Mouse (Mus musculus) adrenal gland, adult 10 weeks (tissue): Measurements from ENCODE around the gene Rtl8c. TPM values are rescaled to one million over a fixed set of nuclear protein-coding genes. Genes with fewer than 3 reads are reported as not detected.

Source experiments
- polyA plus RNA-seq: library from polyadenylated mRNA; stranded (reverse); fragments of 350-450 nt; fragmentation: Illumina TruSeq; extraction: RNeasy Lipid Tissue Mini Kit (QIAGEN cat#74804); gene quantifications from one replicate; pipeline ENCODE4 v1.2.3, GENCODE M21; 2014; ENCODE audit warnings: low read depth, low replicate concordance

Gene Rtl8c
- not detected for polyA plus RNA-seq

GRCm38 (mm10) chrX:53607242-53608121 is at the start of gene Rtl8c:
Rtl8c (plus strand) TSS chrX:53608032.

GRCm38 (mm10) chrX:53608879-53609278 is 1.0 kb downstream of the Rtl8c start, which contains the start of gene Gm14597:
Gm14597 (minus strand) TSS chrX:53608979.

GRCm38 (mm10) chrX:53642980-53643961 is 35.4 kb downstream of the Rtl8c start, which contains the start of gene Rtl8a:
Rtl8a (minus strand) TSS chrX:53643682.

Other genes starting within 250 kb of the Rtl8c start
- 94.4 TPM for gene Mospd1, start 237.5 kb upstream of the Rtl8c start, polyA plus RNA-seq
- not detected for gene Etd, start 173.1 kb upstream of the Rtl8c start, polyA plus RNA-seq
- gene Gm14597, start 947 bp downstream of the Rtl8c start, polyA plus RNA-seq, result 2.3 TPM
- 26.5 TPM for gene Rtl8a, start 35.6 kb downstream of the Rtl8c start, polyA plus RNA-seq
- 6.9 TPM for gene Rtl8b, start 62.4 kb downstream of the Rtl8c start, polyA plus RNA-seq
- gene 4930502E18Rik, start 116.8 kb downstream of the Rtl8c start, polyA plus RNA-seq, result 1.4 TPM
- gene 1700013H16Rik, start 149.8 kb downstream of the Rtl8c start, polyA plus RNA-seq, result not detected
- not detected for gene Zfp36l3, start 168.4 kb downstream of the Rtl8c start, polyA plus RNA-seq
- 12.1 TPM for gene Xlr, start 189.7 kb downstream of the Rtl8c start, polyA plus RNA-seq